Mouse (Mus musculus) liver, embryonic 12.5 days (tissue): ENCODE results near the gene Scg3. TPM values are rescaled to one million over a fixed set of nuclear protein-coding genes. Genes with fewer than 3 reads are reported as not detected.
A peak's percentile ranks its signal among the peaks of the same experiment; 100 is the strongest.

ENCODE experiments used
- ATAC-seq: fragments of 200-750 bp; cut with Nextera tagmentation; 2 replicates; pipeline ENCODE4 v1.8.0; 2017; ENCODE audit warnings: moderate number of reproducible peaks, mild to moderate bottlenecking, moderate library complexity
- H3K27ac ChIP-seq: fragments of 300-500 bp; sonication (generic); 2 replicates; pipeline ENCODE4 v1.5.1; 2016; ENCODE audit warnings: mild to moderate bottlenecking
- H3K27me3 ChIP-seq: fragments of 300-500 bp; sonication (generic); replicated peaks from 2 replicates; pipeline ENCODE4 v1.6.1; 2016; ENCODE audit warnings: mild to moderate bottlenecking, moderate library complexity
- H3K36me3 ChIP-seq: fragments of 300-500 bp; sonication (generic); 2 replicates; pipeline ENCODE4 v1.6.1; 2016; ENCODE audit warnings: mild to moderate bottlenecking, moderate library complexity
- H3K4me1 ChIP-seq: fragments of 300-500 bp; sonication (generic); 2 replicates; pipeline ENCODE4 v1.6.1; 2016
- H3K4me2 ChIP-seq: fragments of 300-500 bp; sonication (generic); 2 replicates; pipeline ENCODE4 v1.6.1; 2016; ENCODE audit warnings: mild to moderate bottlenecking, moderate library complexity
- H3K4me3 ChIP-seq: fragments of 300-500 bp; sonication (generic); 2 replicates; pipeline ENCODE4 v1.5.1; 2016; ENCODE audit warnings: mild to moderate bottlenecking, moderate library complexity
- H3K9ac ChIP-seq: fragments of 300-500 bp; sonication (generic); 2 replicates; pipeline ENCODE4 v1.6.1; 2016; ENCODE audit warnings: mild to moderate bottlenecking, moderate library complexity
- H3K9me3 ChIP-seq: fragments of 300-500 bp; sonication (generic); replicated peaks from 2 replicates; pipeline ENCODE4 v1.6.1; 2016; ENCODE audit warnings: mild to moderate bottlenecking, moderate library complexity
- WGBS: fragments of 180-500 bp; shearing (Covaris S2); methylation state at CpG from one replicate; pipeline ENCODE4 v1.1.7; 2016; ENCODE audit not compliant: insufficient replicate concordance; 5-methylcytosine and 5-hydroxymethylcytosine counted together
- polyA plus RNA-seq: library from polyadenylated mRNA; unstranded; fragments of >200 nt; fragmentation: Nextera tagmentation; extraction: Ambion mirVana; gene quantifications from 2 replicates; pipeline ENCODE4 v1.2.1, GENCODE M21; 2016

Scg3 gene
- polyA plus RNA-seq: 0.30 TPM in 1 of 2 replicates, not detected in the other

- Histone ChIP-seq H3K27me3 (peaks cover 8% of the 10 kb centered on the region), H3K4me2 (peak within 1 kb of the TSS; percentile 31), H3K27ac (no peak within 1 kb of the TSS), H3K4me1 (no peaks in the 10 kb centered on the region; the same call in 1 of the 2 replicates), H3K9ac (no peak within 1 kb of the TSS), H3K36me3 (no peaks in the 10 kb centered on the region), H3K9me3 (no peaks in the 10 kb centered on the region), H3K4me3 (no peak within 1 kb of the TSS)
- ATAC-seq: no peak
- WGBS: 12% methylated on average over 42 of the region's 42 CpGs
Observed at GRCm38 (mm10) chr9:75683426-75684191, at the start of gene Scg3. Gene Scg3 (minus strand): TSS chr9:75684056.

DNA sequence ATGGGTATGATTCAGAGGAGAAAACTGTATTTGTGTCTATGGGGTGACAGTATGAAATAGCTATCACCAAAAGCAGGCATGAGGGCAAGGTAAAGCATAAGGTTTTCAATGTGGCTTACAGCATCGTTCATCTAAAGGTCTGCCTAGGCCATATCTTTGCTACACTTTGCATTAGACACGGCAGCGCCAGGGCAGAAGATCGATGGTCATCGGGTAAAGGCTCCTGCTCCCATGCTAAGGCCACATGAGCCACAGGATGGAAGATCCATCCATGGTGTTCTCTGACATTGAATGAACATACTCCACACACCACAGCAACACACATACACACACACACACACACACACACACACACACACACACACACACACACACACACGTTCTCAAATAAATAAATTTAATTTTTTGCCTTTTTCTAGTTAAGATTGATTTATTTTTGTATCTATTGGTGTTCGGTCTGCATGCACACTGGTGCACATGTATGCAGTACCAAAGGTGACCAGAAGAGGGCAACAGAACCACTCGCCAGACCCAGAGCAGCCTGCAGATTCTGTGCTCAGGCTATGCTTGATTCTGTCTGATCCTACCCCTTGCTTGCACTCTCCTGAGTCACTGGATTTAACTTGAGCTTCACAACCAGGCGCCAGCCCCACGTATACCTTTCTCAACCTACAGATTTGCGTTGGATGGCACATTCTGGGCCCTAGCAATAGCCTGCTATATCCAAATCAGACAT lies 36.3 kb upstream of the Scg3 start:
- no peak overlapping the region for H3K27ac ChIP-seq
- no peaks in the 10 kb centered on the region for H3K36me3 ChIP-seq
- H3K27me3 ChIP-seq: no peaks in the 10 kb centered on the region
- no peak overlapping the region for H3K4me2 ChIP-seq
- H3K4me3 ChIP-seq: no peak overlapping the region
- H3K4me1 ChIP-seq: no peaks in the 10 kb centered on the region
- no peak overlapping the region for H3K9ac ChIP-seq
- ATAC-seq: peak; percentile 32; the same call in 1 of the 2 replicates
- WGBS: 31% methylated on average over 11 of the region's 11 CpGs
- no peaks in the 10 kb centered on the region for H3K9me3 ChIP-seq

DNA sequence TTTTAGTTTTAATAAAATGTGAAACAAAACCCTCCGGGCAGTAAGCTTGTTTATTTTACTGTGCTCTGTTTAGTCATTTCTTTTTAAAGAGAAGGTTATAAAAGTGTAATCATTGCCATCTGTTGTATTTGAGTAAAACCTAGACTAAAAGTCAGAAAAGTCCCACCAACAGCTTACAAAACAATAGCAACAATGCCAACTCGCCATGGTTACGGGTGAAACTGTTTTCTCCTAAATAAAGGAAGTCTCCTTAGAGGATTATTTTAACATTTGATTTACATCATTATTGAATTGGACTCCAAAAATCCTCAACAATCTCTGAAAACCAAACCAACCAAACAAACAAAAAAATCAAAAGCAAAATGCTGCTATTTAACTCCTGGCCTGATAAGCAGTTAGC lies 35.6 kb upstream of the Scg3 start:
- no peak overlapping the region for H3K27ac ChIP-seq
- H3K4me1 ChIP-seq: no peaks in the 10 kb centered on the region
- 70% methylated on average over 3 of the region's 3 CpGs for WGBS
- ATAC-seq: no peak
- no peaks in the 10 kb centered on the region for H3K9me3 ChIP-seq
- no peak overlapping the region for H3K9ac ChIP-seq
- no peaks in the 10 kb centered on the region for H3K27me3 ChIP-seq
- no peak overlapping the region for H3K4me3 ChIP-seq
- H3K4me2 ChIP-seq: no peak overlapping the region
- no peaks in the 10 kb centered on the region for H3K36me3 ChIP-seq

- H3K4me2 ChIP-seq: no peak overlapping the region
- WGBS: 65% methylated on average over 3 of the region's 3 CpGs
Observed at GRCm38 (mm10) chr9:75684772-75685171, 916 bp upstream of the Scg3 start.

GRCm38 (mm10) chr9:75684292-75684691 lies 436 bp upstream of the Scg3 start:
- H3K4me3 ChIP-seq: no peak overlapping the region
- no peaks in the 10 kb centered on the region; the same call in 1 of the 2 replicates for H3K4me1 ChIP-seq
- peak overlapping the region; percentile 31; the same call in 1 of the 2 replicates for H3K4me2 ChIP-seq
- no peaks in the 10 kb centered on the region for H3K36me3 ChIP-seq
- ATAC-seq: no peak
- 49% methylated on average over 4 of the region's 4 CpGs for WGBS
- H3K27ac ChIP-seq: no peak overlapping the region
- peaks cover 8% of the 10 kb centered on the region for H3K27me3 ChIP-seq
- H3K9me3 ChIP-seq: peaks cover 4% of the 10 kb centered on the region; the same call in 1 of the 2 replicates
- no peak overlapping the region for H3K9ac ChIP-seq

More at GRCm38 (mm10) chr9:75684772-75685171, 916 bp upstream of the Scg3 start:
- no peak for ATAC-seq
- no peak overlapping the region for H3K4me3 ChIP-seq
- no peak overlapping the region for H3K9ac ChIP-seq
- H3K4me1 ChIP-seq: no peaks in the 10 kb centered on the region; the same call in 1 of the 2 replicates
- H3K27ac ChIP-seq: no peak overlapping the region
- H3K27me3 ChIP-seq: peaks cover 8% of the 10 kb centered on the region
- peaks cover 7% of the 10 kb centered on the region for H3K9me3 ChIP-seq
- no peaks in the 10 kb centered on the region for H3K36me3 ChIP-seq

DNA sequence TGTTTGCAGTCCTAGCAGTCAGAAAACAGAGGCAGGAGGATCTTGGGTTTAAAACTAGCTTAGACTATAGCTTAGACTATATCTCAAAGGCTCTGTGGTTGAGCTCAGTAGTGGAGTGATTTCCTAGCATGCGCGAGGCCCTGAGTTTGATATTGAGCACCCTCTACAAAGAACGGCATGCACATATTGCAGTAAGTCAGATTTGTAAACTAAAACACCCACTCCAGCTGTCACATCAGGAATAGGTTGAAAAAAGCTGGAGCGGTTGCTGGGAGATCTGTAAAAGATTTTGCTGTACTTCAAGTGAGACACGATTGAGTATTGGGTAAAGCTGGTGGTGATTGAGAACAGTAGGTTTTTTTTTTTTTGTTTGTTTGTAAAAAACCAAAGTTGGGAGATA lies 3.2 kb downstream of the Scg3 start:
- no peak overlapping the region for H3K4me2 ChIP-seq
- WGBS: 78% methylated on average over 5 of the region's 5 CpGs
- no peak overlapping the region for H3K27ac ChIP-seq
- no peaks in the 10 kb centered on the region for H3K9me3 ChIP-seq
- no peak overlapping the region for H3K9ac ChIP-seq
- H3K4me1 ChIP-seq: no peaks in the 10 kb centered on the region; the same call in 1 of the 2 replicates
- no peaks in the 10 kb centered on the region for H3K36me3 ChIP-seq
- H3K27me3 ChIP-seq: peaks cover 8% of the 10 kb centered on the region
- H3K4me3 ChIP-seq: no peak overlapping the region
- no peak for ATAC-seq

DNA sequence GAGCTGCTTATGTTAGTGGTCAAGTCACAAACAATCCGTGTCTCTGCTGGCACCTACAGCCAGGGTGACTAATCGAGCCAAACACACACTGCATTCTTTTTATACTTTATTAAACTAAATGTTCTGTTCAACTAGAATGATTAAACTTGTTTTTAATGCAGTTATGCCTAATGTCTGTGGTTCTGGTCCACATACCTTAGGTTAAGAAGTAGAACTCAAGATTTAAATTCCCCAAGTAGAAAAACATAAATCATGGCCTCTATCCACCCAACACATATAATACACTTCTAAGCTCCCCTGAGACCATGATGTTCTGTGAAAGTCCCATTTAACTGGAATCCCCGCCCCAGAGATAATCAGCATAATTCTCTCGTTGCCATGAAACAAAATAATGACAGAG lies 4.2 kb downstream of the Scg3 start:
- 55% methylated on average over 4 of the region's 4 CpGs for WGBS
- ATAC-seq: no peak
- peaks cover 8% of the 10 kb centered on the region for H3K27me3 ChIP-seq
- H3K36me3 ChIP-seq: no peaks in the 10 kb centered on the region
- no peaks in the 10 kb centered on the region; the same call in 1 of the 2 replicates for H3K4me1 ChIP-seq
- no peak overlapping the region for H3K4me3 ChIP-seq
- no peak overlapping the region for H3K9ac ChIP-seq
- no peak overlapping the region for H3K27ac ChIP-seq
- H3K9me3 ChIP-seq: no peaks in the 10 kb centered on the region
- no peak overlapping the region for H3K4me2 ChIP-seq

DNA sequence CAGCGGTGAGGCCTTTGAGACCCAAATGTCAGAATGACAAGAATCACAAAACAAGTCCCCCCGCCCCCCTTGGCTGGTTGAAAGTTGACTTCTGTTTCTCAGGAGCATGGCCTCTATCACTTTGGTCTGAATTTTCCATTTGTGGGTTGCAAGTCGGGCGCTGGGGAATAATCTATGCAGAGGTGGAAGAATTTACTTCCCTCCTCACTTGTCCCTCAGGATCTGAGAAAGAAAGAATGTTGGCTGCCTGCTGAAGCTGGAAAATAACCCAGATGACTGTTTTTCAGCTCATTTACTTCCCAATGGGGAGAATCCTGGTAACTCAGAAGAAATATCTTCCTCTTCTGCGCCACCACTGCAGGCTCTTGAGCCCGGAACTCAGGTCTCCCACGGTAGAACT lies 5.5 kb downstream of the Scg3 start:
- 76% methylated on average over 7 of the region's 7 CpGs for WGBS
- no peak overlapping the region for H3K4me2 ChIP-seq
- no peak overlapping the region for H3K27ac ChIP-seq
- H3K4me1 ChIP-seq: no peaks in the 10 kb centered on the region
- H3K4me3 ChIP-seq: no peak overlapping the region
- H3K9ac ChIP-seq: no peak overlapping the region
- no peaks in the 10 kb centered on the region for H3K9me3 ChIP-seq
- no peaks in the 10 kb centered on the region for H3K36me3 ChIP-seq
- no peak for ATAC-seq
- peaks cover under 1% of the 10 kb centered on the region; the same call in 1 of the 2 replicates for H3K27me3 ChIP-seq

DNA sequence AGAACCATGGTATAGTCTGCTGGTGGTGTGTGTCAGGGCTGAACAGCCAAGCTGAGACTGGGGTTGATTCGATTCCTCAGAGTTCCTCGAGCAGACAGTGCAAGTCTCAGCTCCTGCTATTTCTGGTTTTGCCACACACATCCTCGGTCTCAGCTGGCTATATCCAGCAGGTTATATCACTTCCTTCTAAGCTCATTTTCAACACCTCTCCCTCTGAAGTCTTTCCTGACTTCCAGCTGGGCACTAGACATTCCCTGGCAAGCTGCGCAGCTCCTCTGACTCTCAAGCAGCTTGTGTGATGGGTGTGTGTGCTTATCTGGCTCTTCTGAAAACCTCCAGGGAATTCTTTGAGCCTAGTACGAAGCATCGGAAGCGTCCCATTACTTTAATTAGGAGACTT lies 7.6 kb downstream of the Scg3 start:
- Histone ChIP-seq H3K4me3 (no peak overlapping the region), H3K27me3 (no peaks in the 10 kb centered on the region), H3K4me2 (no peak overlapping the region), H3K9ac (no peak overlapping the region), H3K27ac (no peak overlapping the region), H3K9me3 (no peaks in the 10 kb centered on the region), H3K36me3 (no peaks in the 10 kb centered on the region), H3K4me1 (no peaks in the 10 kb centered on the region)
- 61% methylated on average over 7 of the region's 7 CpGs for WGBS
- ATAC-seq: no peak

DNA sequence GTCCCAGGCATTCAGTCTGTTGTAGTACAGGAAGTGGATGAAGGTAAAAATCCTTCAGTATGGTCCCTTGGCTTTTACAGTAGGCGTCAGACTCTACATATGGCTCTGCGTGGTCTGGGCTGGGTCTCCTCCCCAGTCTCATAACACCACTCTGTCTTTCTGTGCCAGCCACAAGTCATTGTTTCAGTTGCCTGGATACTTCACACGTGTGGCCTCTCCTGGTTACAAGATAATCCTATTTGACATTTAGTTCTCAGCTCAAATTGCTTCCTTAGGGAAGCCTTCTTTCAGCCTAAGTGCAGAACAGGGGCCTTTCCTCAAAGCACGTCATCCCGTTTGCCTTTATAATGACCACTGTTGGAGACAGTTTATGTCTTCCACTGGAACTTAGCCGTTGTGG lies 11.1 kb downstream of the Scg3 start:
- Histone ChIP-seq H3K27me3 (no peaks in the 10 kb centered on the region), H3K36me3 (no peaks in the 10 kb centered on the region), H3K27ac (no peak overlapping the region), H3K4me2 (no peak overlapping the region), H3K4me1 (no peaks in the 10 kb centered on the region), H3K9me3 (no peaks in the 10 kb centered on the region), H3K9ac (no peak overlapping the region), H3K4me3 (no peak overlapping the region)
- WGBS: 61% methylated on average over 6 of the region's 6 CpGs
- no peak for ATAC-seq

GRCm38 (mm10) chr9:75666612-75667011 lies 17.2 kb downstream of the Scg3 start:
- Histone ChIP-seq H3K36me3 (no peaks in the 10 kb centered on the region), H3K4me3 (no peak overlapping the region), H3K27me3 (no peaks in the 10 kb centered on the region), H3K9me3 (no peaks in the 10 kb centered on the region), H3K9ac (no peak overlapping the region), H3K27ac (no peak overlapping the region), H3K4me1 (no peaks in the 10 kb centered on the region), H3K4me2 (no peak overlapping the region)
- no peak for ATAC-seq
- 46% methylated on average over 5 of the region's 5 CpGs for WGBS

- H3K36me3 ChIP-seq: no peaks in the 10 kb centered on the region
- no peaks in the 10 kb centered on the region for H3K27me3 ChIP-seq
Observed at GRCm38 (mm10) chr9:75665364-75665763, 18.5 kb downstream of the Scg3 start.

More at GRCm38 (mm10) chr9:75665364-75665763, 18.5 kb downstream of the Scg3 start:
- Histone ChIP-seq H3K4me2 (no peak overlapping the region), H3K4me1 (no peaks in the 10 kb centered on the region), H3K27ac (no peak overlapping the region), H3K4me3 (no peak overlapping the region), H3K9me3 (no peaks in the 10 kb centered on the region), H3K9ac (no peak overlapping the region)
- ATAC-seq: no peak
- 73% methylated on average over 6 of the region's 6 CpGs for WGBS
